Comparison of ENCODE assay signal across 10 mouse cellular contexts in genomic region chr5:34976540-34977292, GRCm38 (mm10). TPM values are rescaled to one million over a fixed set of nuclear protein-coding genes. Genes with fewer than 3 reads are reported as not detected.
DNase-seq lines count a peak whose midpoint lies in the region; ATAC-seq lines count a peak whose summit lies in the region.
"Had no signal": no experiment of that assay in that cellular context is flagged by ENCODE, and none has a peak within 500 bp of the region (broad histone marks: within the 10 kb centered on the region; RNA-seq: fewer than 3 reads in every experiment).

No protein-coding gene starts in this region.

- H3K36me3 ChIP-seq in heart, embryonic 11.5 days (ENCODE audit: control insufficient read depth, insufficient read depth, low read length), result peaks cover 12% of the 10 kb centered on the region
- H3K36me3 ChIP-seq in liver, embryonic 16.5 days (ENCODE audit: control insufficient read depth, insufficient read depth), result no peaks in the 10 kb centered on the region
- peaks cover 33% of the 10 kb centered on the region for H3K36me3 ChIP-seq in kidney, embryonic 14.5 days (ENCODE audit: control insufficient read depth, insufficient read depth, low read length)

- H3K9ac ChIP-seq in heart, embryonic 11.5 days (ENCODE audit: low read depth, low read length), result no peak overlapping the region
- H3K9ac ChIP-seq in liver, embryonic 16.5 days (ENCODE audit: low read depth, low read length), result peak overlapping the region; percentile 42
- no peak overlapping the region for H3K9ac ChIP-seq in kidney, embryonic 14.5 days (ENCODE audit: low read depth, low read length)
- H3K9ac ChIP-seq: midbrain, embryonic 13.5 days had no signal

- H3K4me1 ChIP-seq in heart, embryonic 11.5 days (ENCODE audit: control insufficient read depth, insufficient read depth, low read length), result peaks cover 68% of the 10 kb centered on the region
- peaks cover 82% of the 10 kb centered on the region for H3K4me1 ChIP-seq in liver, embryonic 16.5 days (ENCODE audit: control insufficient read depth, low read depth, low read length)
- H3K4me1 ChIP-seq in kidney, embryonic 14.5 days (ENCODE audit: control insufficient read depth, insufficient read depth, low read length), result no peaks in the 10 kb centered on the region

- ATAC-seq in heart, embryonic 11.5 days (replicated peaks; ENCODE audit: insufficient number of reproducible peaks, low FRiP score, low TSS enrichment), result no peak
- peak; percentile 54 for ATAC-seq in liver, embryonic 16.5 days (ENCODE audit: low read depth)
- no peak for ATAC-seq in kidney, embryonic 14.5 days (ENCODE audit: low FRiP score, low TSS enrichment)
- ATAC-seq: midbrain, embryonic 13.5 days had no signal

- no peaks in the 10 kb centered on the region for H3K9me3 ChIP-seq in heart, embryonic 11.5 days (replicated peaks; ENCODE audit: control insufficient read depth, low read length)
- H3K9me3 ChIP-seq in liver, embryonic 16.5 days (replicated peaks; ENCODE audit: control insufficient read depth, low read length), result no peaks in the 10 kb centered on the region
- H3K9me3 ChIP-seq in kidney, embryonic 14.5 days (ENCODE audit: control insufficient read depth, low read length), result no peaks in the 10 kb centered on the region
- H3K9me3 ChIP-seq: midbrain, embryonic 13.5 days had no signal

- DNase-seq in heart, adult 11 months, result peak; percentile 96
- DNase-seq in heart, postnatal 4 days, result no peak
- DNase-seq in adrenal gland, adult (ENCODE audit: inconsistent age in 2 of 2, low spot score in 1 of 2), result peak; percentile 87 to 94
- no peak for DNase-seq in layer of hippocampus, adult 9-10 months (ENCODE audit: low spot score)
- DNase-seq in MN1 (ENCODE audit: low spot score), result no peak
- DNase-seq: layer of hippocampus, adult 9-11 months had no signal

- peak overlapping the region; percentile 21 for H3K4me2 ChIP-seq in heart, embryonic 11.5 days
- peak overlapping the region; percentile 64 for H3K4me2 ChIP-seq in liver, embryonic 16.5 days (ENCODE audit: low read depth, low read length)
- no peak overlapping the region for H3K4me2 ChIP-seq in kidney, embryonic 14.5 days (replicated peaks; ENCODE audit: low read depth, low read length)
- H3K4me2 ChIP-seq: midbrain, embryonic 13.5 days had no signal

- H3K4me3 ChIP-seq in heart, embryonic 11.5 days (ENCODE audit: low read depth, low read length), result no peak overlapping the region; the same call in 1 of the 2 replicates
- H3K4me3 ChIP-seq in liver, embryonic 16.5 days (ENCODE audit: low read depth, low read length), result peak overlapping the region; percentile 48
- no peak overlapping the region for H3K4me3 ChIP-seq in kidney, embryonic 14.5 days (ENCODE audit: low read length)
- H3K4me3 ChIP-seq: midbrain, embryonic 13.5 days had no signal

- H3K27ac ChIP-seq in heart, embryonic 11.5 days (ENCODE audit: low read depth, low read length), result peak overlapping the region; percentile 67
- H3K27ac ChIP-seq in liver, embryonic 16.5 days (ENCODE audit: low read length), result peak overlapping the region; percentile 81
- H3K27ac ChIP-seq in kidney, embryonic 14.5 days (ENCODE audit: low read depth, low read length), result no peak overlapping the region
- H3K27ac ChIP-seq: midbrain, embryonic 13.5 days had no signal

- WGBS in heart, embryonic 11.5 days (ENCODE audit: insufficient replicate concordance), result 77% methylated on average over 9 of the region's 9 CpGs
- WGBS in liver, embryonic 16.5 days (ENCODE audit: insufficient replicate concordance), result 54% methylated on average over 9 of the region's 9 CpGs
- 92% methylated on average over 9 of the region's 9 CpGs for WGBS in kidney, embryonic 14.5 days

- no peaks in the 10 kb centered on the region for H3K27me3 ChIP-seq in heart, embryonic 11.5 days (ENCODE audit: control insufficient read depth, insufficient read depth, low read length)
- no peaks in the 10 kb centered on the region for H3K27me3 ChIP-seq in liver, embryonic 16.5 days (ENCODE audit: control insufficient read depth, insufficient read depth, low read depth, low read length)
- no peaks in the 10 kb centered on the region for H3K27me3 ChIP-seq in kidney, embryonic 14.5 days (ENCODE audit: control insufficient read depth, insufficient read depth, low read length)
- H3K27me3 ChIP-seq: midbrain, embryonic 13.5 days had no signal

RNA-seq across cellular contexts. Expression of gene Rgs12, which starts 27.5 kb away (rescaled TPM):
- 10 to 100 TPM; 49.8 to 60.4 TPM for total RNA-seq in heart, postnatal 4 days (2021)
- 25.6 and 29.5 TPM in 2 replicates for polyA plus RNA-seq in heart, embryonic 11.5 days (2014; fragmentation: Nextera tagmentation; extraction: Ambion mirVana)
- polyA plus RNA-seq in liver, embryonic 16.5 days (2015; fragmentation: Nextera tagmentation; extraction: Ambion mirVana), result 15.7 and 16.2 TPM in 2 replicates
- 20.8 and 29.3 TPM in 2 replicates for polyA plus RNA-seq in kidney, embryonic 14.5 days (2014; fragmentation: Nextera tagmentation; extraction: Ambion mirVana)

Comparison
In these comparisons a context has a peak if more than half of its experiments do, and no peak if none do; other contexts are left out.
1. DNase-seq: peak in heart, adult 11 months (single experiment) and adrenal gland, adult (2 of 2); none in heart, postnatal 4 days (single experiment), layer of hippocampus, adult 9-10 months (single experiment) and MN1 (single experiment).